Mouse (Mus musculus) hematopoietic stem cell, adult 5-6 weeks (primary cell): ENCODE results near the gene Olfr522. TPM values are rescaled to one million over a fixed set of nuclear protein-coding genes. Genes with fewer than 3 reads are reported as not detected.

Experiments
- ATAC-seq, 2 experiments: fragments of 125-278 bp in 1 of 2; replicated peaks in 1 of 2; 2 replicates each; pipeline ENCODE4 v1.8.0; 2016 to 2017; ENCODE audit warnings: inconsistent platforms in 2 of 2, mild to moderate bottlenecking in 2 of 2, moderate number of reproducible peaks in 2 of 2, low read depth in 1 of 2, moderate TSS enrichment in 1 of 2; ENCODE audit not compliant: low FRiP score in 2 of 2, poor library complexity in 2 of 2, severe bottlenecking in 2 of 2, insufficient read depth in 1 of 2, low TSS enrichment in 1 of 2
- total RNA-seq: library from RNA; stranded (forward); fragments of 172-1452, 232-1000 nt; gene quantifications from 2 replicates; pipeline ENCODE4 v1.2.3, GENCODE M21; 2017

Olfr522 gene
- total RNA-seq, 1 experiment from 2014 or later: not detected

DNA sequence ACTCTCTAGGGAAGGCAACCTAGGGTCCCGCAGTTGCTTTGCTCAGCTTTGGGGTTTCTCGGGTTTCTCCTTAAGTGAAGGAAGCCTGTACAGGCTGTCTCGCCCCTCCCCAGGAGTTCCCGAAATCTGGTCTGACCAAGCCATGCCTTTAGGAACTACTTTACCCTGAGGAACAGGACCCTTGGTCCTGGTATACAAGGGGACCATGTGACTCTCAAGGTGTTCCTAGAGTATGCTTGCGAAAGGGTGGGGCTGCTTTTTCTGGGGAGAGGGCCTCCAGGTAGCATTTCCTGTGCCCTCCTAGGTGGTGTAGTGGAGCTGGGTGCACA lies 38.6 kb downstream of the Olfr522 start:
- ATAC-seq: no peak

DNA sequence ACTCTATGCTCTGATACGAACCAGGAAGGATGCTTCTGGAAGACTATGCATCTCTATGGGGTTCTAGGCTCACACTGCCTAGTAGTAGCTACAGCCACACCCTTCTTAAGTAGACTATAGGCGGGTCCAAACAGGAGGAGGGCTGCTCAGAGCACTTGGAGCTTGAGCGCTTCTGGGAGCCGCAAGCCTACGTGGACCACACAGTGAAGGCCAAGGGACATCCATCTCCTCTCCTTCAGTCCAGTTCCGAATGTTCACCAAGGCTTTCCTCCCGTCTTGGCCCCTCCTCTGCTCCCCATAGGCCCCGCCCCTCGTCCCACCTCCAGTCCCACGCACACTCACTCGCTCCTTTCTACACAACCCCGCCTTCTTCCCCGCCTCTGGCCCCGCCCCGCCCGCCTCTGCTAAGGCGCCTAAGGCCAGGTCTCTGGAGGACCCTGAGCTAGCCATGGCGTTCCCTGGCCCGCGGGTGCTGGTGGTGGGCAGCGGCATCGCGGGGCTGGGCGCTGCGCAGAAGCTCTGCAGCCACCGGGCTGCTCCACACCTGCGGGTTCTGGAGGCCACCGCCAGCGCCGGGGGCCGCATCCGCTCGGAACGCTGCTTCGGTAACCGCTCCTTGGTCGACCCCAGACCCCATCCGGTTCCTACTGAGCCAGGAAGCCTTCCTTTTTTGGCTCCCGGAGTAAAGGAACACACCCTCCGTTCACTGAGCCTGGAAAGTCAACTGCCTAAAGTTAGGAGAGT lies 39.1 kb downstream of the Olfr522 start:
- peak; percentile 95 to 96 for ATAC-seq

DNA sequence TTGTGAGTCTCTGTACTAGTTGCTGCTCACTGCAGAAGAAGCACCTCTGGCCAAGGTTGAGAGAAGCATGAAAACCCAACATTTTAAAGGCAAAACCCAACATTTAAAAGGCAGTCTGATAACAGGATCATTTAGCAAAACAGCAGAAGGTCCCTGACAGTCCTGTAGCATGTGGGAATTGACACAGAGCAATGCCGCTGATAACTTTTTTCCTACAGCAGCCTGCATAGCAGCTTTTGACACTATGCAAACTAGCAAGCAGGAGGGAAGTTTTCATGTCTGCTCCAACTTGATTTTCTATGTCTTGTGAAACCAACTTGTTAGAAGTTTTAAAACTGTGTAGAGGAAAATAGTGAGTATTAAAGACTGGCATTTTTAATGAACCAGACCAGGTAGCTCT lies 40.2 kb downstream of the Olfr522 start:
- no peak for ATAC-seq

DNA sequence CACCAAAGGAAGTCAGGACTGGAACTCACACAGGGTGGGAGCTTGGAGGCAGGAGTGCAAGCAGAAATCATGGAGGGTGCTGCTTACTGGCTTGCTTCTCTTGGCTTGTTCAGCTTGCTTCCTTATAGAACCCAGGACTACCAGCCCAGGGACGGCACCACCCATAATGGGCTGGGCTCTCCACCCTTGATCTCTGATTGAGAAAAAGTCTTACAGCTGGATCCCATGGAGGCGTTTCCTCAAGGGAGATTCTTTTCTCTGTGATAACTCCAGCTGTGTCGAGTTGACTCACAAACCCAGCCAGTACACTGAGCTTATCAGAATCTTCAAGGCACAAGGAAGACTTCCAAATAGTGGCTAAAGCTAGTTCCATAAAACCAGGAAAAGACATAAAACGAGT lies 41.8 kb downstream of the Olfr522 start:
- no peak for ATAC-seq

DNA sequence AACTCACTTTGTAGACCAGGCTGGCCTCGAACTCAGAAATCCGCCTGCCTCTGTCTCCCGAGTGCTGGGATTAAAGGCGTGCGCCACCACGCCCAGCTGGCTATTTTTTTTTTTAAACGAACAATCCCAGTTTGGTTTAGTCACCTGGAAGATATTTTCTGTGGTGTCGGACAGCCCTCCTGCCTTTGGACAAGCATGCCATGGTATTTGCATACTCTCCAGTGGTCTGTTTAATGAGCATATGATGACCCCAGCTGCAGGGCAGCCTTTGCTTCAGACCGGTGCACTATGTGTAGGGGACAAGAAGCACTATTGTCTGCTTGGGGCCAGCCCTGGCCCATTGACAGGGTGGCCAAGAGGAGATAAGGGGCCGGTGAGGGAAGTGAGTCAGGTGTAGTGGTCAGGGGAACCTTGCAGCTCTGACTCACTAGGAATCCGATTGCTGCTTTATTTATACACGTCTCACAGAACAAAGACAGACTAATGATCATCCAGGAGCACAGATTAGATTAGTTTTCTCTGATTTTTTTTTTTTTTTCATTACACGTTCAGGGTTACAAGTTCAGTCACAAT lies 43.1 kb downstream of the Olfr522 start:
- no peak for ATAC-seq

DNA sequence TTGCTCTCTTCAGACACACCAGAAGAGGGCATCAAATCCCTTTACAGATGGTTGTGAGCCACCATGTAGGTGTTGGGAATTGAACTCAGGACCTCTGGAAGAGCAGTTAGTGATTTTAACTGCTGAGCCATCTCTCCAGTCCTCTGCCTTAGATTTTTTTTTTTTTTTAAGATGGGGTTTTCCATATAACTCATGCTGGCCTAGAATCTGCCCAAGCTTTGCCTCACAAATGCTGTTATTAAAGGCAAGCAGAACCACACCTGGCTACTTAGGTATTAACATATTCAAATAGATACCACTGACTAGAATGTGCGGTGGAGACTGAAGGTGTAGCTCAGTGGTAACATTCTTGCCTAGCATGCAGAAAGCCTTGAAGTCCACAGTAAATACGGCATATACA lies 44.1 kb downstream of the Olfr522 start:
- no peak for ATAC-seq

DNA sequence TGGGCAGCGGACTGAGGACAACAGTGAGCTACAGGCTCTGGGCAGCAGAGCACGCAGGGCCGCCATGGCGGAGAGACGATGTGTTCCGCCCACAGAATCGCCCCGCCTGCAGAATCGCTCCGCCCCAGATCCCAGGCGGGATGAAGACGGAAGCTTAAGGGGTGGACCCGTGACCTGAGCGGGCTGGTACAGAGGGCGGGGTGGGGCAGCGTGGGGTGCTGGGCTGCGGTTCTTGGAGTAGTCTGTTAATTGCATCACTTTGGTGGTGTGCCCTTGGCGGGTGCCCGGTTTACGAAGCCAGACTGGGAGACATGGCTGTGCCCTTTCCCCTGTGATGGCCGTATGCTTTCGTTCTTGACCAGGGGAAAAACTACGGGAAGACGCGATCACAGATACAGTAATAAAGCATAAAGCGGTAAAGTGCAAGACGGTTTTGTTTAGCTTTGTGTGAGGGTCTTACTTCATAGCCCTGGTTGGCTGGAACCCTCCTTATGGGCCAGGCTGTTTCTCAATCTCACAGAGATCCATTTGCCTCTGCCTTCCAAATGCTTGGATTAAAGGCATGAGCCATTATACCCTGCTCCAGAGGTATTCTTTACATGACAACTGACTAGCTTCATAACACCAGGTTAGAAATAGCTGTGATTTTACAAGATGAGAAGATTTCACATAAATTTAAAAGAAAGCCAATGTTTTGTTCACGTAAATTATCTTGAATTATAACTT lies 48.1 kb downstream of the Olfr522 start, which contains the start of gene Echs1:
Echs1 (minus strand) TSS at position 148 of the 726 bp plus-strand sequence.
- ATAC-seq: peak; percentile 99 to 100

DNA sequence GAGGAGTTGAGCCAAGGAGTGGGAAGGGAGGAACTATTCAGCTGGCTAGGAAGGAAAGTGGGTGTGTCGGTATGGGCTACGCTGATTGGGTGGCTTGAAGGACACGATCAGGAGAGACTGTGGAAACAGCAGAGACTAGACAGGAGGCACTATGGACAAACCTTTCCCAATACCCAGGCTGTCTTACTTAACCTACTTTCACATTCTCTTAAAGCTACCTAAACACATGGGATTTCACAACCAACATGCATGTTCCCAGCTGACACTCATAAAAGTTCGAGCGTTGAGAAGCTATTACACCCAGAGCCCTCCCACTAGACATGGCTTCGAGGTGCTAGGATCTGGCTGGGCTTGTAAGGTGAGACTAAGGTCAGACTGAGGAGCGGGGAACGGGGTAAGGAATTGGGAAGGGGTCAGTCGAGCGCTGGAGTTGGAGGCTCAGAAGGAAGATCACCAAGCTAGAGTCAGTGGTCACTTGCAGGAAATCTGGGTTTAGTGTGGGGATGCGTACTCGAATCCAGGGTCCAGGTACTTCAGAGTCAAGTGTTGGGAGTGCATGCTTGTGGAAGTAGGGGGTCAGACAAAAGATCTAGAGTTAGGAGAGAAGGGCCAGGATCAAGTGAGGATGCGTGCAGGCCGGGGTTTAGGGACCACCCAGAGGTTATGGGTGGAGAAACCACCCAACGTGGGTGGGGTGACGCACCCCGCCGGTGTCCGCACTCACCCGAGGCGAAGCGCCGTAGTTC lies 48.8 kb downstream of the Olfr522 start, which contains the start of gene Paox:
Paox (plus strand) TSS at position 217 of the 746 bp plus-strand sequence.
- peak; percentile 40 to 60 for ATAC-seq

DNA sequence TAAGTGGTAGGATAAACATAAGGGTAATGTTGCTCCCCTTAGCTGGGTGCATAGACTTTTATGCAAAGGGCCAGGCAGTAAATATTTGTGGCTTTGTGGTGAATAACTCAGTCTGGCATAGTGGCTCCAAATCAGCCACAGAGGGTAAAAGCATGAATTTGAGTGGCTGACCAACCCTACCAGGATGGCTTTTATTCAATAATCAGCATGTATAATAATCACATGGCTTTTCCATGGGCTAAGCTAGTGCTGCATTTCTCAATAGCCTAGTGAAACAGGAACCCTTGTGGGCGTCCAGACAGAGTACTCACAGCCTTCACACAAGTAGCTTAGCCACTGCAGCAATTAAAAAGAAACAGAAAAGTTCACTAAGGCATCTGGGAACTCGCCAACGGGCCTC lies 52.6 kb downstream of the Olfr522 start:
- ATAC-seq: no peak

Other genes starting within 250 kb of the Olfr522 start
- not detected in 2 replicates for gene Utf1, start 221.0 kb downstream of the Olfr522 start, total RNA-seq
- gene 6430531B16Rik, start 186.0 kb downstream of the Olfr522 start, total RNA-seq: 1.1 TPM in 1 of 2 replicates, not detected in the other
- 5.7 and 14.3 TPM in 2 replicates for gene Adam8, start 172.2 kb downstream of the Olfr522 start, total RNA-seq
- 11.9 and 22.5 TPM in 2 replicates for gene Zfp511, start 128.4 kb downstream of the Olfr522 start, total RNA-seq
- 38.0 and 43.5 TPM in 2 replicates for gene Tubgcp2, start 128.1 kb downstream of the Olfr522 start, total RNA-seq
- gene Msx3, start 115.7 kb downstream of the Olfr522 start, total RNA-seq: not detected in 2 replicates
- not detected in 2 replicates for gene Caly, start 82.2 kb downstream of the Olfr522 start, total RNA-seq
- gene Prap1, start 71.4 kb downstream of the Olfr522 start, total RNA-seq: not detected in 2 replicates
- gene Fuom, start 62.3 kb downstream of the Olfr522 start, total RNA-seq: 5.7 and 7.6 TPM in 2 replicates
- gene Paox, start 49.0 kb downstream of the Olfr522 start, total RNA-seq: 11.2 and 14.3 TPM in 2 replicates
- gene Echs1, start 48.3 kb downstream of the Olfr522 start, total RNA-seq: 65.3 and 85.7 TPM in 2 replicates
- gene Mtg1, start 27.2 kb downstream of the Olfr522 start, total RNA-seq: 8.2 and 17.1 TPM in 2 replicates
- gene Sprn, start 9.9 kb downstream of the Olfr522 start, total RNA-seq: not detected in 2 replicates
- gene Olfr523, start 8.5 kb upstream of the Olfr522 start, total RNA-seq: not detected in 2 replicates
- gene Olfr524, start 41.2 kb upstream of the Olfr522 start, total RNA-seq: not detected in 2 replicates
- not detected in 2 replicates for gene Cd163l1, start 53.5 kb upstream of the Olfr522 start, total RNA-seq
- 0.50 TPM in 1 of 2 replicates, not detected in the other for gene 5830411N06Rik, start 82.5 kb upstream of the Olfr522 start, total RNA-seq
- gene Olfr525, start 156.1 kb upstream of the Olfr522 start, total RNA-seq: not detected in 2 replicates
- gene Olfr527, start 169.3 kb upstream of the Olfr522 start, total RNA-seq: not detected in 2 replicates
- gene Olfr60, start 196.9 kb upstream of the Olfr522 start, total RNA-seq: not detected in 2 replicates
- not detected in 2 replicates for gene Olfr530, start 211.6 kb upstream of the Olfr522 start, total RNA-seq
- not detected in 2 replicates for gene Olfr531, start 238.2 kb upstream of the Olfr522 start, total RNA-seq